Mouse (Mus musculus): ENCODE measurements at regions not wholly inside any gene's neighbourhood (a gene's known extent, or its start where the extent isn't known, plus 50 kb on each side); places are given as distances from the start of the nearest gene placed in this dataset.

DNA sequence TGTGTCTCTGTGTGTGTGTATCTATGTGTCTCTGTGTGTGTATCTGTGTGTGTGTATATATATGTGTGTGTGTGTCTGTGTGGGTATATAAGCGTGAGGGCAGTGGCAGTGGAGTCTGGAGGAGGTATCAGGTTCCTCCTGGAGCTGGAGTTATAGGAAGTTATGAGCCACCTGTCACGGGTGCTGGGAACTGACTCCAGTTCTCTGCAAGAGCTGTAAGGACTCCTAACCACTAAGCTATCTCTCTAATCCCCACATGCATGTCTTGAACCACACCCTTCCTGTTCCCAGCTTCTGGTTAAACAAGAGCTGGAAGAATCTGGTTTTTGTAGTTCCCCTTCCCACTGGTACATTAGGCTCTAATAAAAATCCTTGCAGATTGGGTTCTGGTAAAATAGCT lies 257.3 kb downstream of the 1500009L16Rik start:
- TF ChIP-seq POLR2A (IDR thresholded peaks at IDR 0.05; ENCODE audit: control insufficient read depth, extremely low read depth, insufficient read depth, low read length, poor library complexity) (no peak), CTCF (IDR thresholded peaks at IDR 0.05; ENCODE audit: borderline replicate concordance, control insufficient read depth, extremely low read depth, insufficient read depth, low read length, poor library complexity) (no peak)

Measured in thymus, adult 2 months (tissue).